14 mouse cellular contexts compared by ENCODE assay signal in the genomic region with DNA sequence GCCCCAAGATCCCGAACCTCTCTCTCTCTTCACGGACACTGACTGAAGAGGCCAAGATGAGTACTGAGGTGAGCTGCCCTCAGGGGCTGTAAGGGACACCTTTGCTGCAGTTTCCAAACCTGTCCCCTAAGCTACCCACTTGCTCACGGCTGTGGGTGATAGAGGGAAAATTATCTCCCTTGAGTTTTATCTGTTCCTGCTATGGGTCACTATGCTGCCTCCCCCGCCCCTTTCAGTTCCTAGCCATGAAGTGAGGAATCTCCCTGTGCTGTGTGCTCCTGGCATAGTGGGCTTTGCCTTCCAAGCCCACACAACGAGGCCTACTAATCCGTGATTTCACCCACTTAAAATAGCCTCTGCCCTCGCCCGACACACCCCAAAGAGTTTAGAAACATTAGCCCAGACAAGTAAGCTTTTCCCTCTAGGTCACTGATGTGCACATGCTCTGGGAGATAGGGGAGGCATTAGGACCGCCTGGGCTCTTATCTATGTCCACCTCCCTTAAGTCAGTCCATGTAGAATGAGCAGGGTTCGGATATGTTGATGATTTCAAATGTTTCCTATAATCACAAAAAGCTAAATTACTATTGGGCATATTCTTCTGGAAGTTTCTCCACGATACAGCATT. TPM values are rescaled to one million over a fixed set of nuclear protein-coding genes. Genes with fewer than 3 reads are reported as not detected.
DNase-seq lines count a peak whose midpoint lies in the region; ATAC-seq and TF ChIP-seq lines count a peak whose summit lies in the region.
"Had no signal": no experiment of that assay in that cellular context is flagged by ENCODE, and none has a peak within 500 bp of the region (broad histone marks: within the 10 kb centered on the region; RNA-seq: fewer than 3 reads in every experiment).

No protein-coding gene starts in this region.

- intact Hi-C loops in heart, postnatal 14 days (cut with DNase I): no loop called here
- intact Hi-C loops in heart, postnatal 36 days (cut with DNase I): no loop called here

- no peak overlapping the region for H3K9ac ChIP-seq in kidney, embryonic 14.5 days (ENCODE audit: low read depth, low read length)
- peak overlapping the region; percentile 35; the same call in 1 of the 2 replicates for H3K9ac ChIP-seq in liver, embryonic 16.5 days (ENCODE audit: low read depth, low read length)
- H3K9ac ChIP-seq: heart, embryonic 15.5 days; hindbrain, embryonic 14.5 days; limb, embryonic 15.5 days had no signal

- H3K36me3 ChIP-seq in kidney, adult 2 months (ENCODE audit: control insufficient read depth, insufficient read depth, low read length): no peaks in the 10 kb centered on the region
- no peaks in the 10 kb centered on the region for H3K36me3 ChIP-seq in kidney, embryonic 14.5 days (ENCODE audit: control insufficient read depth, insufficient read depth, low read length)
- H3K36me3 ChIP-seq in liver, embryonic 16.5 days (ENCODE audit: control insufficient read depth, insufficient read depth): no peaks in the 10 kb centered on the region
- H3K36me3 ChIP-seq: heart, embryonic 15.5 days had no signal

- no peak overlapping the region for H3K4me2 ChIP-seq in kidney, embryonic 14.5 days (replicated peaks; ENCODE audit: low read depth, low read length)
- H3K4me2 ChIP-seq in liver, embryonic 16.5 days (ENCODE audit: low read depth, low read length): peak overlapping the region; percentile 38; the same call in 1 of the 2 replicates
- H3K4me2 ChIP-seq: heart, embryonic 15.5 days; hindbrain, embryonic 14.5 days; limb, embryonic 15.5 days had no signal

- TF ChIP-seq CTCF in kidney, adult 2 months (conservative IDR thresholded peaks at IDR 0.05; ENCODE audit: insufficient read depth, insufficient read length, low read depth, low read length): no peak
- no peak for TF ChIP-seq CTCF in bone marrow, adult 2 months (IDR thresholded peaks at IDR 0.05; ENCODE audit: control insufficient read depth, insufficient read depth, low read length)

- DNase-seq in kidney, adult 2 months: no peak
- no peak for DNase-seq in adrenal gland, adult 2 months
- DNase-seq in heart, postnatal 14 days: no peak
- no peak for DNase-seq in heart, postnatal 36 days
- DNase-seq: cerebellum, adult 9-10 months; gastrocnemius, postnatal 25 days; midbrain, embryonic 14.5 days had no signal

- no peak for ATAC-seq in kidney, embryonic 14.5 days (ENCODE audit: low FRiP score, low TSS enrichment)
- peak; percentile 93 for ATAC-seq in erythroid progenitor cell, adult 5-6 weeks (replicated peaks; ENCODE audit: low FRiP score, poor library complexity, severe bottlenecking)
- peak; percentile 91 for ATAC-seq in liver, embryonic 16.5 days (ENCODE audit: low read depth)

- H3K27me3 ChIP-seq in kidney, adult 2 months (replicated peaks; ENCODE audit: control insufficient read depth, insufficient read depth, low read length): no peaks in the 10 kb centered on the region
- no peaks in the 10 kb centered on the region for H3K27me3 ChIP-seq in kidney, embryonic 14.5 days (ENCODE audit: control insufficient read depth, insufficient read depth, low read length)
- H3K27me3 ChIP-seq in liver, embryonic 16.5 days (ENCODE audit: control insufficient read depth, insufficient read depth, low read depth, low read length): no peaks in the 10 kb centered on the region
- H3K27me3 ChIP-seq: heart, embryonic 15.5 days; limb, embryonic 15.5 days had no signal

- WGBS in kidney, adult 2 months: 65% methylated on average over 11 of the region's 11 CpGs
- WGBS in kidney, embryonic 14.5 days: 88% methylated on average over 11 of the region's 11 CpGs
- 64% methylated on average over 11 of the region's 11 CpGs for WGBS in bone marrow, adult 2 months
- 44% methylated on average over 11 of the region's 11 CpGs for WGBS in liver, embryonic 16.5 days (ENCODE audit: insufficient replicate concordance)

- no peaks in the 10 kb centered on the region for H3K9me3 ChIP-seq in kidney, embryonic 14.5 days (ENCODE audit: control insufficient read depth, low read length)
- no peaks in the 10 kb centered on the region for H3K9me3 ChIP-seq in liver, embryonic 16.5 days (replicated peaks; ENCODE audit: control insufficient read depth, low read length)
- H3K9me3 ChIP-seq: heart, embryonic 15.5 days; limb, embryonic 15.5 days had no signal

- peak overlapping the region; percentile 31 for H3K4me3 ChIP-seq in kidney, adult 2 months (ENCODE audit: insufficient read depth, low read depth, low read length)
- no peak overlapping the region for H3K4me3 ChIP-seq in kidney, embryonic 14.5 days (ENCODE audit: low read length)
- H3K4me3 ChIP-seq in bone marrow, adult 2 months (replicated peaks; ENCODE audit: control insufficient read depth, low read depth, low read length): no peak overlapping the region
- no peak overlapping the region for H3K4me3 ChIP-seq in liver, embryonic 16.5 days (ENCODE audit: low read depth, low read length)
- H3K4me3 ChIP-seq: heart, embryonic 15.5 days; limb, embryonic 15.5 days had no signal

- H3K27ac ChIP-seq in kidney, adult 2 months (ENCODE audit: insufficient read depth, low read depth, low read length): peak overlapping the region; percentile 81
- H3K27ac ChIP-seq in kidney, embryonic 14.5 days (ENCODE audit: low read depth, low read length): no peak overlapping the region
- peak overlapping the region; percentile 61 for H3K27ac ChIP-seq in bone marrow, adult 2 months (ENCODE audit: control insufficient read depth, insufficient read depth, low read depth, low read length, poor library complexity)
- peak overlapping the region; percentile 80 for H3K27ac ChIP-seq in liver, embryonic 16.5 days (ENCODE audit: low read length)
- H3K27ac ChIP-seq: heart, embryonic 15.5 days; hindbrain, embryonic 14.5 days; limb, embryonic 15.5 days had no signal

- no peak for TF ChIP-seq POLR2A in kidney, adult 2 months (IDR thresholded peaks at IDR 0.05; ENCODE audit: low read depth, low read length)
- no peak for TF ChIP-seq POLR2A in bone marrow, adult 2 months (IDR thresholded peaks at IDR 0.05; ENCODE audit: borderline replicate concordance, control insufficient read depth, low read depth, low read length)

- peaks cover 10% of the 10 kb centered on the region for H3K4me1 ChIP-seq in kidney, adult 2 months (ENCODE audit: control insufficient read depth, insufficient read depth, low read length)
- no peaks in the 10 kb centered on the region for H3K4me1 ChIP-seq in kidney, embryonic 14.5 days (ENCODE audit: control insufficient read depth, insufficient read depth, low read length)
- H3K4me1 ChIP-seq in bone marrow, adult 2 months (ENCODE audit: control insufficient read depth, insufficient read depth, low read length): peaks cover 2% of the 10 kb centered on the region; the same call in 1 of the 2 replicates
- H3K4me1 ChIP-seq in liver, embryonic 16.5 days (ENCODE audit: control insufficient read depth, low read depth, low read length): peaks cover 18% of the 10 kb centered on the region
- H3K4me1 ChIP-seq: heart, embryonic 15.5 days; limb, embryonic 15.5 days had no signal

RNA-seq across cellular contexts. Expression of gene Blvra, which starts 10.2 kb away (rescaled TPM):
- 30.1 and 43.3 TPM in 2 replicates for polyA plus RNA-seq in kidney, adult 2 months (2012; rRNA removed)
- 39.6 and 43.4 TPM in 2 replicates for polyA plus RNA-seq in kidney, embryonic 14.5 days (2014; fragmentation: Nextera tagmentation; extraction: Ambion mirVana)
- polyA plus RNA-seq in bone marrow, adult 2 months (2011; ENCODE audit: insufficient read depth, insufficient read length, low replicate concordance, missing spikeins): 36.1 and 44.3 TPM in 2 replicates
- 36.9 and 58.7 TPM in 2 replicates for total RNA-seq in erythroid progenitor cell, adult 5-6 weeks (2015; ENCODE audit: low replicate concordance)
- total RNA-seq in erythroid progenitor cell, adult 5-6 weeks (2017; ENCODE audit: low replicate concordance): 29.5 and 43.9 TPM in 2 replicates
- polyA plus RNA-seq in liver, embryonic 16.5 days (2015; fragmentation: Nextera tagmentation; extraction: Ambion mirVana): 47.0 and 49.3 TPM in 2 replicates
- total RNA-seq in adrenal gland, adult 2 months (2021): 10 to 100 TPM; 24.3 to 27.8 TPM
- polyA plus RNA-seq in adrenal gland, adult 2 months (2012; rRNA removed): 2.9 TPM in 2 replicates
- total RNA-seq in heart, postnatal 14 days (2021): 10 to 100 TPM; 17.4 to 19.5 TPM
- total RNA-seq in heart, postnatal 36 days (2021): 10 to 100 TPM; 19.0 to 19.9 TPM

RNA-seq across cellular contexts. Expression of gene Ncaph, which starts 53.0 kb away (rescaled TPM):
- polyA plus RNA-seq in kidney, adult 2 months (2012; rRNA removed): 0.34 and 0.61 TPM in 2 replicates
- polyA plus RNA-seq in kidney, embryonic 14.5 days (2014; fragmentation: Nextera tagmentation; extraction: Ambion mirVana): 67.3 and 103 TPM in 2 replicates
- polyA plus RNA-seq in bone marrow, adult 2 months (2011; ENCODE audit: insufficient read depth, insufficient read length, low replicate concordance, missing spikeins): 36.2 and 41.6 TPM in 2 replicates
- total RNA-seq in erythroid progenitor cell, adult 5-6 weeks (2015; ENCODE audit: low replicate concordance): 160 and 195 TPM in 2 replicates
- 202 and 244 TPM in 2 replicates for total RNA-seq in erythroid progenitor cell, adult 5-6 weeks (2017; ENCODE audit: low replicate concordance)
- 54.8 and 60.1 TPM in 2 replicates for polyA plus RNA-seq in liver, embryonic 16.5 days (2015; fragmentation: Nextera tagmentation; extraction: Ambion mirVana)
- total RNA-seq in adrenal gland, adult 2 months (2021): 1 to 10 TPM; 1.4 to 2.6 TPM
- polyA plus RNA-seq in adrenal gland, adult 2 months (2012; rRNA removed): 0.46 and 0.89 TPM in 2 replicates
- 1 to 10 TPM; 4.9 to 7.5 TPM for total RNA-seq in heart, postnatal 14 days (2021)
- total RNA-seq in heart, postnatal 36 days (2021): 1 to 10 TPM; 1.9 to 2.0 TPM

Comparison
In these comparisons a context has a peak if more than half of its experiments do, and no peak if none do; other contexts are left out.
1. RNA of gene Ncaph, which starts 53.0 kb away (polyA plus RNA-seq): 67.3 to 103 TPM in kidney, embryonic 14.5 days, 54.8 to 60.1 TPM in liver, embryonic 16.5 days and 36.2 to 41.6 TPM in bone marrow, adult 2 months; 0.46 to 0.89 TPM in adrenal gland, adult 2 months and 0.34 to 0.61 TPM in kidney, adult 2 months; every median in the first group is over 10 times any median in the second.